Mouse (Mus musculus): ENCODE measurements around the gene Lgals3.
"Not testable (repeated sequence)": the region's sequence is repeated elsewhere in the genome, so short reads cannot be mapped to it uniquely, and the experiment has no call there.

The Lgals3 gene

GRCm38 (mm10) chr14:47367461-47367860 is at the start of gene Lgals3:
TSS of gene Lgals3 (plus strand) at chr14:47367751.
- DNase-seq (ENCODE audit: low read depth), result peak; percentile 54

- DNase-seq (ENCODE audit: low read depth), result no peak
Measured at GRCm38 (mm10) chr14:47319362-47319761, 48.2 kb upstream of the Lgals3 start.

- not testable (repeated sequence) for DNase-seq (ENCODE audit: low read depth)
Measured at GRCm38 (mm10) chr14:47321581-47321980, 46.0 kb upstream of the Lgals3 start.

GRCm38 (mm10) chr14:47325965-47326761 is 41.4 kb upstream of the Lgals3 start:
- peak; percentile 49 for DNase-seq (ENCODE audit: low read depth)

- peak; percentile 69 for DNase-seq (ENCODE audit: low read depth)
Measured at GRCm38 (mm10) chr14:47327347-47327746, 40.2 kb upstream of the Lgals3 start.

- peak; percentile 49 for DNase-seq (ENCODE audit: low read depth)
Measured at GRCm38 (mm10) chr14:47331920-47332319, 35.6 kb upstream of the Lgals3 start.

GRCm38 (mm10) chr14:47334819-47335218 is 32.7 kb upstream of the Lgals3 start:
- DNase-seq (ENCODE audit: low read depth), result peak; percentile 89

- no peak for DNase-seq (ENCODE audit: low read depth)
Measured at GRCm38 (mm10) chr14:47335300-47335699, 32.3 kb upstream of the Lgals3 start.

- no peak for DNase-seq (ENCODE audit: low read depth)
Measured at GRCm38 (mm10) chr14:47340231-47340925, 27.2 kb upstream of the Lgals3 start.

GRCm38 (mm10) chr14:47341811-47342291 is 25.7 kb upstream of the Lgals3 start:
- no peak for DNase-seq (ENCODE audit: low read depth)

- no peak for DNase-seq (ENCODE audit: low read depth)
Measured at GRCm38 (mm10) chr14:47346715-47347114, 20.8 kb upstream of the Lgals3 start.

- peak; percentile 72 for DNase-seq (ENCODE audit: low read depth)
Measured at GRCm38 (mm10) chr14:47350974-47351373, 16.6 kb upstream of the Lgals3 start.

- no peak for DNase-seq (ENCODE audit: low read depth)
Measured at GRCm38 (mm10) chr14:47352272-47352671, 15.3 kb upstream of the Lgals3 start.

GRCm38 (mm10) chr14:47353240-47353639 is 14.3 kb upstream of the Lgals3 start:
- no peak for DNase-seq (ENCODE audit: low read depth)

GRCm38 (mm10) chr14:47354111-47354577 is 13.4 kb upstream of the Lgals3 start:
- DNase-seq (ENCODE audit: low read depth), result peak; percentile 84

GRCm38 (mm10) chr14:47354948-47355347 is 12.6 kb upstream of the Lgals3 start:
- no peak for DNase-seq (ENCODE audit: low read depth)

GRCm38 (mm10) chr14:47356622-47357021 is 10.9 kb upstream of the Lgals3 start:
- no peak for DNase-seq (ENCODE audit: low read depth)

- DNase-seq (ENCODE audit: low read depth), result no peak
Measured at GRCm38 (mm10) chr14:47359610-47360009, 7.9 kb upstream of the Lgals3 start.

- DNase-seq (ENCODE audit: low read depth), result no peak
Measured at GRCm38 (mm10) chr14:47361418-47361817, 6.1 kb upstream of the Lgals3 start.

GRCm38 (mm10) chr14:47361899-47362298 is 5.7 kb upstream of the Lgals3 start:
- DNase-seq (ENCODE audit: low read depth), result no peak

- no peak for DNase-seq (ENCODE audit: low read depth)
Measured at GRCm38 (mm10) chr14:47364742-47365449, 2.7 kb upstream of the Lgals3 start.

GRCm38 (mm10) chr14:47366881-47367321 is 650 bp upstream of the Lgals3 start:
- peak; percentile 48 for DNase-seq (ENCODE audit: low read depth)
